Mouse (Mus musculus): ENCODE measurements at regions not wholly inside any gene's neighbourhood (a gene's known extent, or its start where the extent isn't known, plus 50 kb on each side); places are given as distances from the start of the nearest gene placed in this dataset.

- H3K4me3 ChIP-seq: no peak overlapping the region
- H3K36me3 ChIP-seq: no peaks in the 10 kb centered on the region
- H3K9ac ChIP-seq: no peak overlapping the region
- H3K27ac ChIP-seq: no peak overlapping the region
- no peaks in the 10 kb centered on the region for H3K27me3 ChIP-seq
- H3K9me3 ChIP-seq: no peaks in the 10 kb centered on the region
- H3K4me1 ChIP-seq: 0 out of 2 replicates have a peak, but pooled peaks cover 7% of the 10 kb centered on the region
- no peak for ATAC-seq (ENCODE audit: insufficient number of reproducible peaks, insufficient read depth, low FRiP score, low TSS enrichment)
- WGBS: 66% methylated on average over 3 of the region's 3 CpGs
- H3K4me2 ChIP-seq (replicated peaks): no peak overlapping the region
Measured at GRCm38 (mm10) chr10:96980494-96980831, 363.7 kb downstream of the Btg1 start.

- no peak for ATAC-seq (ENCODE audit: insufficient number of reproducible peaks, insufficient read depth, low FRiP score, low TSS enrichment)
- H3K9ac ChIP-seq: no peak overlapping the region
Measured at GRCm38 (mm10) chr10:96980832-96981515, 364.2 kb downstream of the Btg1 start.

GRCm38 (mm10) chr10:96981516-96981869, 364.7 kb downstream of the Btg1 start:
- Histone ChIP-seq H3K9me3 (no peaks in the 10 kb centered on the region), H3K4me3 (no peak overlapping the region), H3K27me3 (no peaks in the 10 kb centered on the region), H3K36me3 (no peaks in the 10 kb centered on the region), H3K9ac (no peak overlapping the region), H3K4me2 (replicated peaks) (no peak overlapping the region), H3K27ac (no peak overlapping the region), H3K4me1 (0 out of 2 replicates have a peak, but pooled peaks cover 7% of the 10 kb centered on the region)
- WGBS: 80% methylated on average over 2 of the region's 2 CpGs
- no peak for ATAC-seq (ENCODE audit: insufficient number of reproducible peaks, insufficient read depth, low FRiP score, low TSS enrichment)

More at GRCm38 (mm10) chr10:96980832-96981515, 364.2 kb downstream of the Btg1 start:
- WGBS: 57% methylated on average over 9 of the region's 9 CpGs
- H3K9me3 ChIP-seq: no peaks in the 10 kb centered on the region
- 0 out of 2 replicates have a peak, but pooled peaks cover 7% of the 10 kb centered on the region for H3K4me1 ChIP-seq
- no peak overlapping the region for H3K27ac ChIP-seq
- H3K4me3 ChIP-seq: no peak overlapping the region
- no peaks in the 10 kb centered on the region for H3K27me3 ChIP-seq
- H3K36me3 ChIP-seq: no peaks in the 10 kb centered on the region
- no peak overlapping the region for H3K4me2 ChIP-seq (replicated peaks)

GRCm38 (mm10) chr10:97000871-97001270, 384.1 kb downstream of the Btg1 start:
- Histone ChIP-seq H3K36me3 (no peaks in the 10 kb centered on the region), H3K4me3 (no peak overlapping the region), H3K27me3 (no peaks in the 10 kb centered on the region), H3K27ac (no peak overlapping the region), H3K9me3 (no peaks in the 10 kb centered on the region), H3K4me2 (replicated peaks) (no peak overlapping the region), H3K4me1 (no peaks in the 10 kb centered on the region), H3K9ac (no peak overlapping the region)
- ATAC-seq (ENCODE audit: insufficient number of reproducible peaks, insufficient read depth, low FRiP score, low TSS enrichment): no peak

- Histone ChIP-seq H3K27ac (no peak overlapping the region), H3K4me1 (no peaks in the 10 kb centered on the region), H3K4me2 (replicated peaks) (no peak overlapping the region), H3K36me3 (no peaks in the 10 kb centered on the region), H3K27me3 (no peaks in the 10 kb centered on the region), H3K9me3 (no peaks in the 10 kb centered on the region), H3K4me3 (no peak overlapping the region), H3K9ac (no peak overlapping the region)
- no peak for ATAC-seq (ENCODE audit: insufficient number of reproducible peaks, insufficient read depth, low FRiP score, low TSS enrichment)
Measured at GRCm38 (mm10) chr10:97008873-97009272, 392.1 kb downstream of the Btg1 start.

- Histone ChIP-seq H3K4me2 (replicated peaks) (no peak overlapping the region), H3K4me1 (no peaks in the 10 kb centered on the region), H3K9me3 (no peaks in the 10 kb centered on the region), H3K27me3 (no peaks in the 10 kb centered on the region), H3K27ac (no peak overlapping the region), H3K36me3 (no peaks in the 10 kb centered on the region), H3K4me3 (no peak overlapping the region), H3K9ac (no peak overlapping the region)
- WGBS: 77% methylated on average over 1 of the region's 1 CpGs
- no peak for ATAC-seq (ENCODE audit: insufficient number of reproducible peaks, insufficient read depth, low FRiP score, low TSS enrichment)
Measured at GRCm38 (mm10) chr10:97009859-97010258, 393.1 kb downstream of the Btg1 start.

- H3K4me1 ChIP-seq: no peaks in the 10 kb centered on the region
Measured at GRCm38 (mm10) chr10:97018641-97019040, 401.8 kb downstream of the Btg1 start.

GRCm38 (mm10) chr10:97028776-97029175, 412.0 kb downstream of the Btg1 start:
- WGBS: 78% methylated on average over 5 of the region's 5 CpGs
- Histone ChIP-seq H3K27me3 (no peaks in the 10 kb centered on the region), H3K27ac (no peak overlapping the region), H3K36me3 (no peaks in the 10 kb centered on the region), H3K9me3 (no peaks in the 10 kb centered on the region), H3K4me1 (no peaks in the 10 kb centered on the region), H3K9ac (no peak overlapping the region), H3K4me3 (no peak overlapping the region), H3K4me2 (replicated peaks) (no peak overlapping the region)
- ATAC-seq (ENCODE audit: insufficient number of reproducible peaks, insufficient read depth, low FRiP score, low TSS enrichment): no peak

More at GRCm38 (mm10) chr10:97018641-97019040, 401.8 kb downstream of the Btg1 start:
- H3K9ac ChIP-seq: no peak overlapping the region
- H3K9me3 ChIP-seq: no peaks in the 10 kb centered on the region
- no peak overlapping the region for H3K27ac ChIP-seq
- no peak overlapping the region for H3K4me3 ChIP-seq
- H3K4me2 ChIP-seq (replicated peaks): no peak overlapping the region
- no peak for ATAC-seq (ENCODE audit: insufficient number of reproducible peaks, insufficient read depth, low FRiP score, low TSS enrichment)
- no peaks in the 10 kb centered on the region for H3K27me3 ChIP-seq
- H3K36me3 ChIP-seq: no peaks in the 10 kb centered on the region
- WGBS: 74% methylated on average over 3 of the region's 3 CpGs

- Histone ChIP-seq H3K9me3 (no peaks in the 10 kb centered on the region), H3K27ac (no peak overlapping the region), H3K4me1 (no peaks in the 10 kb centered on the region), H3K27me3 (no peaks in the 10 kb centered on the region), H3K4me2 (replicated peaks) (no peak overlapping the region), H3K36me3 (no peaks in the 10 kb centered on the region), H3K9ac (no peak overlapping the region), H3K4me3 (no peak overlapping the region)
- ATAC-seq (ENCODE audit: insufficient number of reproducible peaks, insufficient read depth, low FRiP score, low TSS enrichment): no peak
- WGBS: 74% methylated on average over 2 of the region's 2 CpGs
Measured at GRCm38 (mm10) chr10:97030996-97031395, 414.2 kb downstream of the Btg1 start.

- H3K9me3 ChIP-seq: no peaks in the 10 kb centered on the region
- H3K4me2 ChIP-seq (replicated peaks): no peak overlapping the region
- H3K4me1 ChIP-seq: no peaks in the 10 kb centered on the region
- no peak for ATAC-seq (ENCODE audit: insufficient number of reproducible peaks, insufficient read depth, low FRiP score, low TSS enrichment)
- H3K27ac ChIP-seq: no peak overlapping the region
- no peak overlapping the region for H3K4me3 ChIP-seq
- no peaks in the 10 kb centered on the region for H3K36me3 ChIP-seq
- no peaks in the 10 kb centered on the region for H3K27me3 ChIP-seq
- H3K9ac ChIP-seq: no peak overlapping the region
- 76% methylated on average over 12 of the region's 12 CpGs for WGBS
Measured at GRCm38 (mm10) chr10:97035371-97035786, 418.6 kb downstream of the Btg1 start.

- H3K36me3 ChIP-seq: no peaks in the 10 kb centered on the region
- H3K4me3 ChIP-seq: no peak overlapping the region
- H3K9me3 ChIP-seq: no peaks in the 10 kb centered on the region
- H3K27me3 ChIP-seq: no peaks in the 10 kb centered on the region
- H3K4me1 ChIP-seq: no peaks in the 10 kb centered on the region
- H3K9ac ChIP-seq: no peak overlapping the region
- no peak for ATAC-seq (ENCODE audit: insufficient number of reproducible peaks, insufficient read depth, low FRiP score, low TSS enrichment)
- WGBS: 43% methylated on average over 4 of the region's 4 CpGs
- no peak overlapping the region for H3K27ac ChIP-seq
- no peak overlapping the region for H3K4me2 ChIP-seq (replicated peaks)
Measured at GRCm38 (mm10) chr10:97038025-97038424, 421.2 kb downstream of the Btg1 start.

- no peaks in the 10 kb centered on the region for H3K27me3 ChIP-seq
- H3K9ac ChIP-seq: no peak overlapping the region
- no peaks in the 10 kb centered on the region for H3K4me1 ChIP-seq
- 81% methylated on average over 2 of the region's 2 CpGs for WGBS
- H3K27ac ChIP-seq: no peak overlapping the region
- H3K4me3 ChIP-seq: no peak overlapping the region
- no peaks in the 10 kb centered on the region for H3K9me3 ChIP-seq
- no peak for ATAC-seq (ENCODE audit: insufficient number of reproducible peaks, insufficient read depth, low FRiP score, low TSS enrichment)
- H3K36me3 ChIP-seq: no peaks in the 10 kb centered on the region
- no peak overlapping the region for H3K4me2 ChIP-seq (replicated peaks)
Measured at GRCm38 (mm10) chr10:97047566-97047965, 430.8 kb downstream of the Btg1 start.

GRCm38 (mm10) chr10:97047996-97048395, 431.2 kb downstream of the Btg1 start:
- whole genome bisulfite sequencing: 62% methylated on average over 2 of the region's 2 CpGs
- H3K27ac ChIP-seq: no peak overlapping the region
- H3K4me1 ChIP-seq: no peaks in the 10 kb centered on the region
- H3K4me3 ChIP-seq: no peak overlapping the region
- no peaks in the 10 kb centered on the region for H3K9me3 ChIP-seq
- no peak for ATAC-seq (ENCODE audit: insufficient number of reproducible peaks, insufficient read depth, low FRiP score, low TSS enrichment)
- H3K9ac ChIP-seq: no peak overlapping the region
- no peak overlapping the region for H3K4me2 ChIP-seq (replicated peaks)
- H3K27me3 ChIP-seq: no peaks in the 10 kb centered on the region
- H3K36me3 ChIP-seq: no peaks in the 10 kb centered on the region

All from embryonic facial prominence, embryonic 12.5 days (tissue).